Mouse (Mus musculus) limb, embryonic 15.5 days (tissue): Measurements from ENCODE around the gene Polr1d. TPM values are rescaled to one million over a fixed set of nuclear protein-coding genes. Genes with fewer than 3 reads are reported as not detected.

Source experiments
- ATAC-seq: fragments of 200-750 bp; cut with Nextera tagmentation; 2 replicates; pipeline ENCODE4 v1.8.0; 2017; ENCODE audit warnings: low read depth, moderate TSS enrichment; ENCODE audit not compliant: insufficient number of reproducible peaks, low FRiP score, low TSS enrichment
- H3K27ac ChIP-seq: fragments of 300-500 bp; sonication (generic); 2 replicates; pipeline ENCODE4 v1.5.1; 2015; ENCODE audit warnings: moderate library complexity, mild to moderate bottlenecking, inconsistent platforms
- H3K27me3 ChIP-seq: fragments of 300-500 bp; sonication (generic); 2 replicates; pipeline ENCODE4 v1.6.1; 2015; ENCODE audit warnings: inconsistent platforms
- H3K36me3 ChIP-seq: fragments of 300-500 bp; sonication (generic); 2 replicates; pipeline ENCODE4 v1.6.1; 2015; ENCODE audit warnings: inconsistent platforms
- H3K4me1 ChIP-seq: fragments of 300-500 bp; sonication (generic); 2 replicates; pipeline ENCODE4 v1.6.1; 2015; ENCODE audit warnings: inconsistent platforms
- H3K4me2 ChIP-seq: fragments of 300-500 bp; sonication (generic); 2 replicates; pipeline ENCODE4 v1.6.1; 2015; ENCODE audit warnings: mild to moderate bottlenecking, inconsistent platforms
- H3K4me3 ChIP-seq: fragments of 300-500 bp; sonication (generic); 2 replicates; pipeline ENCODE4 v1.5.1; 2015; ENCODE audit warnings: mild to moderate bottlenecking, inconsistent platforms
- H3K9ac ChIP-seq: fragments of 300-500 bp; sonication (generic); 2 replicates; pipeline ENCODE4 v1.6.1; 2015; ENCODE audit warnings: inconsistent platforms
- H3K9me3 ChIP-seq: fragments of 300-500 bp; sonication (generic); 2 replicates; pipeline ENCODE4 v1.6.1; 2016; ENCODE audit warnings: inconsistent platforms
- WGBS: fragments of 180-500 bp; shearing (Covaris S2); methylation state at CpG from one replicate; pipeline ENCODE4 v1.1.7; 2015; 5-methylcytosine and 5-hydroxymethylcytosine counted together
- polyA plus RNA-seq: library from polyadenylated mRNA; unstranded; fragments of >200 nt; fragmentation: Nextera tagmentation; extraction: Ambion mirVana; gene quantifications from 2 replicates; pipeline ENCODE4 v1.2.1, GENCODE M21; 2015

Polr1d gene
- polyA plus RNA-seq, 1 experiment from 2014 or later, result 145 TPM

- Histone ChIP-seq H3K4me2 (no peak overlapping the region), H3K27me3 (no peaks in the 10 kb centered on the region), H3K4me3 (no peak overlapping the region), H3K9ac (no peak overlapping the region), H3K9me3 (no peaks in the 10 kb centered on the region), H3K4me1 (0 out of 2 replicates have a peak, but pooled peaks cover 2% of the 10 kb centered on the region), H3K36me3 (no peaks in the 10 kb centered on the region), H3K27ac (no peak overlapping the region)
- 78% methylated on average over 4 of the region's 4 CpGs for WGBS
- ATAC-seq, result no peak
Observed at GRCm38 (mm10) chr5:147127860-147128259, 51.0 kb downstream of the Polr1d start.

GRCm38 (mm10) chr5:147129484-147129883, 52.6 kb downstream of the Polr1d start:
- Histone ChIP-seq H3K27ac (no peak overlapping the region), H3K4me3 (no peak overlapping the region), H3K9ac (no peak overlapping the region), H3K27me3 (no peaks in the 10 kb centered on the region), H3K4me2 (no peak overlapping the region), H3K36me3 (no peaks in the 10 kb centered on the region), H3K9me3 (no peaks in the 10 kb centered on the region), H3K4me1 (peaks cover 8% of the 10 kb centered on the region; the same call in 1 of the 2 replicates)
- 88% methylated on average over 2 of the region's 2 CpGs for WGBS
- ATAC-seq, result no peak

DNA sequence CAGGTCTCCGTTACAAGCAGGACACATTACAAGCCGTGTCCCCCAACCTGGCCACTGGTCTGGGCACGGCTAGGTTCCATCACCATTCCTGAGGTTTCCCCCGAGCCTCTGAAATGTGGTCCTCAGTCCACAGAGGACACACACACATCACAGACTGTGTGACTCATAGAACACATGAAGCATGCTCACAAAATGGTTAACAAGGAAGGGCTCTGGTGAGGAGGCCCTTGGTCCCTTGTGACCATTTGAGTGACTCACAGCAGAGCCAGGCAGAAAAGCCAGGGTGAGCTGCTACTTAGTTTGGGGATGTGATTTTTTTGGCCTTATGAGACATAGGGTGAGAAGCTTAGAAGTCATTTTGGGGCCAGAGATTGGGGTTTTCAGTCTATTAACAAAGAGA, 55.1 kb downstream of the Polr1d start:
- no peaks in the 10 kb centered on the region for H3K27me3 ChIP-seq
- H3K4me2 ChIP-seq, result no peak overlapping the region
- H3K4me1 ChIP-seq, result peaks cover 6% of the 10 kb centered on the region; the same call in 1 of the 2 replicates
- ATAC-seq, result no peak
- no peaks in the 10 kb centered on the region for H3K36me3 ChIP-seq
- H3K4me3 ChIP-seq, result no peak overlapping the region
- no peak overlapping the region for H3K27ac ChIP-seq
- no peaks in the 10 kb centered on the region for H3K9me3 ChIP-seq
- H3K9ac ChIP-seq, result no peak overlapping the region
- WGBS, result 67% methylated on average over 4 of the region's 4 CpGs

- Histone ChIP-seq H3K4me3 (peak overlapping the region; percentile 25), H3K4me1 (peaks cover 6% of the 10 kb centered on the region; the same call in 1 of the 2 replicates), H3K9ac (no peak overlapping the region), H3K27ac (no peak overlapping the region), H3K27me3 (no peaks in the 10 kb centered on the region), H3K9me3 (no peaks in the 10 kb centered on the region), H3K36me3 (no peaks in the 10 kb centered on the region), H3K4me2 (peak overlapping the region; percentile 48)
- 8% methylated on average over 17 of the region's 17 CpGs for WGBS
- no peak for ATAC-seq
Observed at GRCm38 (mm10) chr5:147133662-147134061, 56.8 kb downstream of the Polr1d start.

GRCm38 (mm10) chr5:147134341-147135088, 57.7 kb downstream of the Polr1d start:
- ATAC-seq, result no peak
- no peak overlapping the region for H3K4me2 ChIP-seq
- peaks cover 6% of the 10 kb centered on the region; the same call in 1 of the 2 replicates for H3K4me1 ChIP-seq
- no peaks in the 10 kb centered on the region for H3K9me3 ChIP-seq
- H3K4me3 ChIP-seq, result no peak overlapping the region
- H3K27ac ChIP-seq, result no peak overlapping the region
- H3K36me3 ChIP-seq, result no peaks in the 10 kb centered on the region
- no peaks in the 10 kb centered on the region for H3K27me3 ChIP-seq
- H3K9ac ChIP-seq, result no peak overlapping the region
- WGBS, result 36% methylated on average over 8 of the region's 8 CpGs

DNA sequence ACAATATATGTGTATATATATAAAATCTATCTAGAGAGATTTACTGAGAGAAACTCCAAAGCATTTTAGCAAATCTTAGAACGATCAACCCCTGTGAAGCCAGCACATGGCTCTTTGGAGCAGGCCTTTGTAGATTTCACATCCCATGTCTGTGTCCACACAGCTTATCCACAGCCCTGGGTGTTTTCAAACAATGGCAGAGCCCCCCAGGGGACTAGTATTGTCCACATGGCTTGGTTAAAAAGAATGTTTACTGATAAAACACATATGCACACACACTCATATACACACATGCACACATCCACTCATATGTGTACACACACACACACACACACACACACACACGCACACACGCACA, 58.2 kb downstream of the Polr1d start:
- 88% methylated on average over 3 of the region's 3 CpGs for WGBS

DNA sequence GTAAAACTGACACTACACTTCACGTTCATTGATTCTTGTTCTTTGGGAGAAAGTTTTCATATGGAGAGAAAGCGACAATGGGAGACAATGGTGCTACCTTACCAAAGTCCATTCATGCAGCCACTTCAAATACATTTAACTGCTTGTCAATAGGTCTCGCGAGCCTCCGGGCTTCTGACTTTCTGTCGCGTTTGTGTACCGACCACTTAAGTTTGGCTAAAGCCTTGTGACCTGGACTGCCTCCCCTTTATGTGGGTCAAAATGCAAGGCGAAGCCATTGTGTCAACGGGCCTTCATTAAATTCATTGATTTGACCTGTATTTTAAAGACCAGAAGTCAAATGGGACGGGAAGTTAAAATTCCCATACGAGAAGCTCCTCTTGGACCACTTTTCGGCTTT, 59.1 kb downstream of the Polr1d start:
- Histone ChIP-seq H3K36me3 (no peaks in the 10 kb centered on the region), H3K4me2 (no peak overlapping the region), H3K4me3 (no peak overlapping the region), H3K9me3 (no peaks in the 10 kb centered on the region), H3K27ac (no peak overlapping the region), H3K27me3 (no peaks in the 10 kb centered on the region), H3K9ac (no peak overlapping the region), H3K4me1 (peaks cover 6% of the 10 kb centered on the region; the same call in 1 of the 2 replicates)
- WGBS, result 70% methylated on average over 13 of the region's 13 CpGs
- ATAC-seq, result no peak

More for the DNA sequence above, 58.2 kb downstream of the Polr1d start:
- no peak overlapping the region for H3K4me2 ChIP-seq
- H3K27ac ChIP-seq, result no peak overlapping the region
- H3K4me3 ChIP-seq, result no peak overlapping the region
- ATAC-seq, result no peak
- H3K27me3 ChIP-seq, result no peaks in the 10 kb centered on the region
- peaks cover 6% of the 10 kb centered on the region; the same call in 1 of the 2 replicates for H3K4me1 ChIP-seq
- no peaks in the 10 kb centered on the region for H3K36me3 ChIP-seq
- no peak overlapping the region for H3K9ac ChIP-seq
- no peaks in the 10 kb centered on the region for H3K9me3 ChIP-seq

DNA sequence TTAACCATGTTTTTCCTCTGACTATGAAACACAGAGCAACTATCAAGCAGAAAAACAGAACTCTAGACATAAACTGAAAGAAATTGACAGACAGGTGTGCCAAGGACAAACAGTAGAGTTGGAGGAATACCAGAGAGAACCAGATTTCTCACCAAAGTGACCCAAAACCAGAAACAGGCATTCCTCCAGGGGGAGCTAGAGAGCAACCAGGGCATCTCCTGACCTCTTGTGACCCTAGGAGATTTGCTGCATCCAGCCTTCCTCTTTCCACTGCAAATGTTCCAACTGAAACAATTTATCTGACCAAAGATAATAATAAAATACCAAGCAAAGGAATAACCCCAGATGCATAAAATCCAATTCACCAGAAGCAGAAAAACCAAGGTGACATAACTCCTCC, 70.5 kb downstream of the Polr1d start:
- H3K9ac ChIP-seq, result no peak overlapping the region
- no peaks in the 10 kb centered on the region for H3K36me3 ChIP-seq

DNA sequence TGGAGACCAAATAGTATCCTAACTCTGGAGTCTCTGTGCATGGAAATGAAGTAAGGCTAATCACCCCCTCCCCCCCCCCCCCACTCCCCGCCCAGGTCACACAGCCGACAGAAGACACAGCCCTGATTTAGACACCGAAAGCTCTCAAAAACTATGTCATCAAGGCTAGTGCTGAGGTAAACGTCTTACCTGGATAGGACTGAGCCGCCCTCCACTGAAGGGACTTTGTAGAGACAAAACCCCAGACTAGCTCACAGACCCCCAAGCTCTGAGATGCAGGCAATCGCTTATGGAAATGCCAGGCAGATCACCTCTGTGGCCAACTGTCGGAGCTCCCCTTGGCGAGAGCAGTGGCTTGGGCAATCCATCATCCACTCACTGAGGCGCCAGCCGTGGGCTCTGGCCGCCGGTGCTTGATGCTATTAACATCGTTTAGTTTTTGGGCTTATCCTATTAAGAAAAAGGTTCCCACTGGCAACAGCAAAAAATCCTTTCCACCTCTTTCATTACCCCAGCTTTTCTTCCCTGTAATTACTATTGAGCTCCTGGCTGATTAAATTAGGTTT, 78.0 kb downstream of the Polr1d start:
- Histone ChIP-seq H3K36me3 (no peaks in the 10 kb centered on the region), H3K4me2 (no peak overlapping the region), H3K27ac (no peak overlapping the region), H3K4me3 (no peak overlapping the region), H3K9ac (no peak overlapping the region), H3K4me1 (0 out of 2 replicates have a peak, but pooled peaks cover 3% of the 10 kb centered on the region), H3K27me3 (peaks cover 5% of the 10 kb centered on the region; the same call in 1 of the 2 replicates), H3K9me3 (no peaks in the 10 kb centered on the region)
- 6% methylated on average over 13 of the region's 13 CpGs for WGBS
- no peak for ATAC-seq

More for the DNA sequence above, 70.5 kb downstream of the Polr1d start:
- Histone ChIP-seq H3K4me2 (no peak overlapping the region), H3K4me3 (no peak overlapping the region), H3K27ac (no peak overlapping the region), H3K4me1 (no peaks in the 10 kb centered on the region), H3K9me3 (no peaks in the 10 kb centered on the region), H3K27me3 (no peaks in the 10 kb centered on the region)
- no peak for ATAC-seq

DNA sequence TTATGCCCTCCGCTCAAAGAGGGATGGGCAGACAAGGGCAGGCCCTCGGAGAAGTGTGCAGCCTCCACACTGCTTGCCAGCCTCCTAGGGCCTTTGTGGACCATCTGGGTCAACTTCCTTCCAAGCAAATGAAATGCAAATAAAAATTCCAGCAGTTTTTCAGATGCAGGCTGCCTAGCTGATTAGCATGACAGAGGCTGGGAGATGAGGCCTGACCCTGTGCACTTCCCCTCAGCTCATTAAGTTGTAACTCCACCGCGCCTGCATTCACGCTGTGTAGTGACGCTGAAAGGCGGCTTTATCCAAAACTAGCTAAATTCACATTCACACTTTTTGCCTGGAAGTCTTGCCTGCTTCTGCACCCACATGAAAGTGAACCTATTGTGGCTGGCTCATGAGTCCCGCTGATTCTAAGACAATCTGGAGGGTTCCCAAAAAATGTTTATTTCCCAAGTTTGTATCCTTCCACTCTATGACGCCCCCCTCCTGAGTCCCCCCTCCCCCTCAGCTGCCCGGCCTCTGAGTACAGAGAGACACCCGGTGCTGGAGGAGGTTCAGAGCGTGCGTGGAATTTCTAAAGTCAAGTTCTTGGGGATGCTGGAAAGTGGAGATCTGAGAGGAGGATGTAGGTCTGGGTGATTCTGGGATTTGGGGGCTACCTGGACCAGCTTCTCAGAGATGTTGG, 78.7 kb downstream of the Polr1d start:
- ATAC-seq, result no peak
- no peak overlapping the region for H3K4me3 ChIP-seq
- H3K27ac ChIP-seq, result no peak overlapping the region
- no peaks in the 10 kb centered on the region for H3K36me3 ChIP-seq
- 9% methylated on average over 13 of the region's 13 CpGs for WGBS
- 0 out of 2 replicates have a peak, but pooled peaks cover 3% of the 10 kb centered on the region for H3K4me1 ChIP-seq
- H3K27me3 ChIP-seq, result peaks cover 5% of the 10 kb centered on the region; the same call in 1 of the 2 replicates
- H3K9ac ChIP-seq, result no peak overlapping the region
- no peaks in the 10 kb centered on the region for H3K9me3 ChIP-seq
- no peak overlapping the region for H3K4me2 ChIP-seq

- 20% methylated on average over 3 of the region's 3 CpGs for WGBS
- no peak overlapping the region for H3K4me3 ChIP-seq
- H3K27ac ChIP-seq, result no peak overlapping the region
- no peak for ATAC-seq
- 0 out of 2 replicates have a peak, but pooled peaks cover 3% of the 10 kb centered on the region for H3K4me1 ChIP-seq
- H3K27me3 ChIP-seq, result peaks cover 5% of the 10 kb centered on the region; the same call in 1 of the 2 replicates
- H3K9ac ChIP-seq, result no peak overlapping the region
- no peaks in the 10 kb centered on the region for H3K9me3 ChIP-seq
- H3K36me3 ChIP-seq, result no peaks in the 10 kb centered on the region
- no peak overlapping the region for H3K4me2 ChIP-seq
Observed at GRCm38 (mm10) chr5:147156376-147156775, 79.5 kb downstream of the Polr1d start.

- Histone ChIP-seq H3K4me1 (0 out of 2 replicates have a peak, but pooled peaks cover 3% of the 10 kb centered on the region), H3K27me3 (peaks cover 5% of the 10 kb centered on the region; the same call in 1 of the 2 replicates), H3K4me2 (no peak overlapping the region), H3K4me3 (no peak overlapping the region), H3K9me3 (no peaks in the 10 kb centered on the region), H3K36me3 (no peaks in the 10 kb centered on the region), H3K9ac (no peak overlapping the region), H3K27ac (no peak overlapping the region)
- no peak for ATAC-seq
- WGBS, result 65% methylated on average over 7 of the region's 7 CpGs
Observed at GRCm38 (mm10) chr5:147157441-147157840, 80.6 kb downstream of the Polr1d start.
